Mouse (Mus musculus) hematopoietic stem cell, adult 5-6 weeks (primary cell): Measurements from ENCODE around the gene Pycr2. TPM values are rescaled to one million over a fixed set of nuclear protein-coding genes. Genes with fewer than 3 reads are reported as not detected.
"Not testable (repeated sequence)": the region's sequence is repeated elsewhere in the genome, so short reads cannot be mapped to it uniquely, and the experiment has no call there.

ENCODE experiments used
- ATAC-seq, 2 experiments: fragments of 125-278 bp in 1 of 2; replicated peaks in 1 of 2; 2 replicates each; pipeline ENCODE4 v1.8.0; 2016 to 2017; ENCODE audit warnings: inconsistent platforms in 2 of 2, mild to moderate bottlenecking in 2 of 2, moderate number of reproducible peaks in 2 of 2, low read depth in 1 of 2, moderate TSS enrichment in 1 of 2; ENCODE audit not compliant: low FRiP score in 2 of 2, poor library complexity in 2 of 2, severe bottlenecking in 2 of 2, insufficient read depth in 1 of 2, low TSS enrichment in 1 of 2
- total RNA-seq: library from RNA; stranded (forward); fragments of 172-1452, 232-1000 nt; gene quantifications from 2 replicates; pipeline ENCODE4 v1.2.3, GENCODE M21; 2017

Pycr2 gene
- total RNA-seq, 1 experiment from 2014 or later = 25.4 TPM

- ATAC-seq = no peak
These were observed 22.2 kb downstream of the Pycr2 start for GRCm38 (mm10) chr1:180926286-180926685.

GRCm38 (mm10) chr1:180929599-180929998 is 25.5 kb downstream of the Pycr2 start:
- ATAC-seq = no peak

DNA sequence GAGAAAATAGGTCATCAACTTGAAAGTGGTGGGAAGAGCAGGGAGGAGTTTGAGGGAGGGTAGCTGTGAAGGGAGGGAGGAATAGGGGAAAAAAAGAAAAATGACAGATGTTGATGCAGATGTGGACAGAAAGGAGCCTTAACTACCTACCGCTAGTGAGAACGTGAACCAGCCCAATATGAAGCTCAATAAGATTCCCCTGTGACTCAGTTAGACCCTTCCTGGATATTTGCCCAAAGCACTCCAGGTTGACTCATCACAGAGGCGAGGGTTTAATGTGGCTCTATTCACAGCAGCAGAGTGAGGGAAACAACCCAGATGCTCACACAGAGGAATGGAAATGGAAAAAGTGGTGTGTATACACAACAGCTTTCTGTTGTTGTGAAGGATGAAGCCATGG is 27.0 kb downstream of the Pycr2 start:
- ATAC-seq = no peak

DNA sequence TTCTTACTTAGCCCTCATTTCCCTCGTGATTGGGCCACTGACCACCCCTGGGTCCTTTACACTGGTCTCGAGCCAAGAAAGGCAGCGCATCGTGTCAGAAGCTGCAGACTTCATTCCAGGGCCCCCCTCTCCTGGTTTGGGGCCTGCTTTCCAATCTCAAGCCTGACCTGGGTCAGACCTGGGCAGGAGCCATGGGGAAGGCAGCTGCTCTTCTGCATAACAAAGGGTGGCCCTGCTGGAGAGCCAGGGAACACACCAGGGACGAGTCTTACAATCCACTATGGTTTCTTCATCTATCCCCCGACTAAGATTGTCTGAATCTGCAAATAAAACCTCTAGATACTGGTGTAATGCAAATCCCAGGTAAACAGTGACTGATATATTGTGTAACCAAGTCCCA is 29.6 kb downstream of the Pycr2 start:
- ATAC-seq = no peak

- ATAC-seq = no peak
These were observed 30.6 kb downstream of the Pycr2 start, which contains the start of gene Lefty1 for GRCm38 (mm10) chr1:180934467-180935419. TSS of gene Lefty1 (plus strand) at chr1:180935022.

GRCm38 (mm10) chr1:180936610-180937398 is 32.7 kb downstream of the Pycr2 start:
- ATAC-seq = peak; percentile 76 to 80

GRCm38 (mm10) chr1:180937631-180938030 is 33.5 kb downstream of the Pycr2 start:
- ATAC-seq = not testable (repeated sequence)

- ATAC-seq = not testable (repeated sequence)
These were observed 34.7 kb downstream of the Pycr2 start for GRCm38 (mm10) chr1:180938781-180939180.

DNA sequence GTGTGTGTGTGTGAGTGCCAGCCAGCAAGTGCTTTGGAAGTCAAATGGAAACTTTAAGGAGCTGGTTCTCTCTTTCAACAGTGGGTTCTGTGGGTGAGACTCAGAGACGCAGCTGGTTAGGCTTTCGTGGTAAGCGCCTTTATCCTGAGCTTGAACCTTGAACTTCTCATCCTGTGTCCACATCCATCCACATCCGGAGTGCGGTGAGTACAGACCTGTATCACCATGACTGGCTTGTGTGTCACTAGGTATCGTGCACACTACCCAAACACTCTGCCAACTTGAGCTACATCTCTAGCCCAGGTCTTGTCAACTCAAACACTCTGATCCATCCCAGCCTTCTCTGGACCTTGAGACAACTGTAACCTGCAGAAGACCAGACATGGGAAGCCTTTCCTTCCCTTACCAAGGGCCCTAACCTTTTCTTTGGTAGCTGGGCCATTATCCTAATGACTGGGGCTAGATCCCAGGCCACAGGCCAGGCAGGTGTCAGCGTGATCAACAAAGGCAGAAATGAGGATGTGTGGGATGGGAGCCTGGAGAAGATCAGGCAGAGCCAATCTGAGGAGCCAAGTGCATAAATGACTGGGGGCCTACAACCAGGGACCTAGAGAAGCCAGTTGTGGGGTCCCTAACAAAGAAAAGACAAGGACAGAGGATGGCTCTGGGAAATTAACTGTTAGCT is 36.8 kb downstream of the Pycr2 start:
- no peak for ATAC-seq

DNA sequence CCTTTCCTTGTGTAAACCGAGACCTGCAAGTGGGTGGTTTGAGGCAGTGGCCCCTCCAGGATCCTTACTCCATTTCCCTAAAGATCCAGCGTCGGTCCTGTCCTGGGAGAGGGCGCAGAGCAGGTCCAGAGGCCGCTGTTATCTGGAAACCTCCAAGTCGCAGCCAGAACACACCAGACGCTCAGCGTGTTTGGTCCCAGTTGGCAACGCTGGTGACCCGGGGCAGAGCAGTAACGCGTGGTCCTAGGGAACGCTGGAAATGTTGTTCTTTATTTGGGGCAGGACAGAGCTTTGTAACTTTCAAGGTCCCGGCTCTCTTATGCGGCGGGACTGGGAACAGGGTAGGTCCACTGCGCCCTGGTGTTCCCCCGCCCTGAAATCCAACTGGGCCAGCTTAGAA is 37.6 kb downstream of the Pycr2 start:
- ATAC-seq = no peak

DNA sequence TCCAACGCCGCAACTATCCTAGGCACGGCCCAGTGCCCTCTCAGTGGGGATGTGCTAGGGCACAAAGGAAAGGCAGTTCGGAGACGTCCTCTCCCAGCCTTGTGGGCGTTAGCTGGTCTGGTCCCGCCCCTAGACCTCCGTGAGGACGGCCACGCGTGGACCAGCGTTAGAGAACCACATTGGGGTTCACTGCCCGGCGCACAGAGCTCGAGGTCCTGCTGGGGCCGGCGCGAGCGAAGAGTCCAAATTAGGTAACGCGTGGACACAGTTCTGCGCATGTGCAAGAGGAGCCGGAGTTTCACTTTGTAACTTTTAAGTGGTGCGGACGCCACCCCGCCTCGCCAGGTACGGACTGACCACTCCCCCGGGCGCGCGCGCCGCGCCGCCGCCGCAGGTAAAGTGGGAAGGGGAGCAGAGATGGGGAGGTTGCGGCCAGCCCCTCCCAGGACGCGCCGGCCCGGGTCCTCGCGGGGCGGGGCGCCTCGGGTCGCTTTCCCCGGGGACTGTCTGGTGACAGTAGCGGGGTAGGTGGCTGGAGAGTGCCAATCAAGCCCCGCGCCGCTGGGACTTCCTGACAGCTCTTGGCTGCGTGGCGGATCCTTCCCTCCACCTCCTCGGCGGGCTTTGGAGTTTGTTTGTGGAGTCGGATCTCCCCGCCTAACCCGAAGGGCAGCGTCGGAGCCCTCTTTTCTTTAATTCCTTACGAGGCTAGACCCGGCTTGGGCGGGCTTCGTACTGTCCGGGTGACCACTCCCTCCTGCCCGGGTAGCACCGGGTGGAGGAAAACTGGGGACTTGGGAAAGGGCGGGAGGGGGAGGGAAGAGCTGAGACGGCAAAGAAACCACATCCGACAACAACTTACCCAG is 38.3 kb downstream of the Pycr2 start, which contains the start of gene Tmem63a:
TSS of gene Tmem63a (plus strand) at position 179 of the 866 bp plus-strand sequence.
- ATAC-seq = peak; percentile 40 to 41

- no peak for ATAC-seq
These were observed 39.0 kb downstream of the Pycr2 start for GRCm38 (mm10) chr1:180943032-180943644.

- ATAC-seq = no peak
These were observed 39.8 kb downstream of the Pycr2 start for GRCm38 (mm10) chr1:180943896-180944295.

- ATAC-seq = peak in 1 of 2 experiments; percentile 34; a peak in 1 of 4 replicates
These were observed 40.5 kb downstream of the Pycr2 start for GRCm38 (mm10) chr1:180944553-180944952.

DNA sequence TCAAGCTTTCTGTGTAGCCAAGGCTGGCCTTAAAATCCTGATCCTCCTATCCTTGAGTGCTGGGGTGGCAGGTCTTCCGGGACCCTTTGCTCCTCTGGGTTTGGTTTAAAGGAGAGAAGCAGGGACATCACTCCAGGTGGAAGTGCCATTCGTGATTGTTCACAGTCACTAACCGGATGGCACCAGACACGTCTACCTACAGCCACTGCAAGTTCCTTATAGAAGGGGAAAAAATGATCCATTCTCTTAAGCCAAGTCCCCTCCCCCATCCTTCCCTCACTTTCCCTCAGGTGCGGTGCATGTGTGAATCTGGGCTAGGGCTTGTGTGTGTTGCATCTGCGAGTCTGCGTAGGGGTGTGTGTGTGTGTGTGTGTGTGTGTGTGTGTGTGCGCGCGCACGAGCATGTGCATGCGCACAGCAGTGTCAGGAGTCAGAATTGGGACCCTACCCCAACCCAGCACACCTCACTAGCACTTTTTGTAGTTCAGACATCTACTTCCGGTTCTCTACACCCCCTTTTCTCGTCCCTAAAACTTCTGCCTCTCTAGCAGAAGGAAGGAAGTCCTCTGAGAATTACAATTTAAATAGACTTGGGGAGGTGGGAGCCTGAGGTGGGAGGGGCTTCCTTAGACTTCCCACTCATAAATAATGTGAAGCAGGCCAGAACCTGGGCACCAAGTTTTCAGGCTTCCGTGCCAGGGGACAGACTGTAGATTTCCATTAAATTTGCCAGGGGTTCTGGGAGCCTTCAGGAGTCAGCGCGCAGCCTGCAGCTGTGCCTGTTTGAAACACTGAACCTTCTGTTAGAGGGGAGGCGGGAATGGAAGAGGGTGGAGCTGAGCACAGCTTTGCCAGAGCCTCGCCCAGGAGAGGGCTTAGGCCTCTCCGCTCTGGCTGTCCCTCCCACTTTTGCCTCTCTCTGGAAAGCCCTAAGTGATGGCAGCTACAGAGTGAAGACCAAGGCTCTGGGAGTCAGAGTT is 41.2 kb downstream of the Pycr2 start:
- ATAC-seq = peak; percentile 31 to 50
